Mouse (Mus musculus): ENCODE data around the gene BC049730.
"Not testable (repeated sequence)": the region's sequence is repeated elsewhere in the genome, so short reads cannot be mapped to it uniquely, and the experiment has no call there.

The BC049730 gene

DNA sequence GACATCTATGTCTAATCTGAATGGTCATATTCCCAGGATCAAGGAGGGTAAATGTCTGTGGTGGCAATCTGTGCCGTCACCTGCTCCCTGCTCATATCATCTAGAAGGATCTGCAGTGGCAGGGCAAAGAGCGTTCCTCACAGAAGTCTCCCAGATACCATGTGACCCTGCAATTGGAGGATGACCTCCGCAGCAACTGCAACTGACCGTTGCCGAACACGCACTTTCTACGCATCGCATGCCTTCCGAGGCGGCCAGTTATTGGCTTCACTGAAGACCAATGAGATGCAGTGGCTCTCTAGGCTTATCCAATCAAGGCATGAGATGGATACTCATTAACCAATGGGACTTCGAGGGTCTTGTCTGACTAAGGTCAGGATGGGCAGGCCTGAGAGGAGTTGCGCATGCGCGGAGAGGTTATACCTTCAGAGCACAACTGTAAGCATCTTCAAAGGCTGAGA is at the start of gene BC049730:
Gene BC049730 (plus strand): TSS at position 411 of the 461 bp plus-strand sequence.
- no peak for DNase-seq (ENCODE audit: low spot score)

DNA sequence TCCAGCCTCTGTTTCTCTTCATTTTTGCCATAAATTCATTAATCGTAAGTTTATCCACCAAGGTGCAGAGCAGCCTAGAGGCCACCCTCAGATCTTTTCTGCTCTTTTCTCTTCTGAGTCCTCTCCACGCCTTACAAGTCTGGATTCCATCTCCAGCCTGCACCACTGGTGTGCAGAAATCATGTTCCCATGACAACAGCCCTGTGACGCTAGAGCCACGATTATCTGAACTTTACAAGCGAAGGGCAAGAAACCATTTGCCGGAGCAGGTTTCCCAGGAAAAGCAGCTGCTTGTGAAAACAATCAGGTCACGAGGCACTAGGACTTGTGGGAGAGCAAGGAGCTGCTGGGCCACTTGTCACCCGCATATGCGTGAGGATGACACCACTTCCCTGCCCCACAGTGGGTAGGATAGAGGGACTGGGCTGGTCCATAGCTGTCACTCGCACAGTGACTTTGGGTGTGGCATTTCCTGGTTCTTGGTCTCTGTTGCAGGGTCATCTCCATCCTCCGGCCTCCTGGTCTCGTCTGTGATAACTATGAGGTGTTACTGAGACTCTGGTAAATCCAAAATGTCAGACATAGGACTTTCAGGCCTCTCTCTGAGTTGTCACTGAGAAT is 49.2 kb upstream of the BC049730 start:
- DNase-seq (ENCODE audit: low spot score) = no peak

DNA sequence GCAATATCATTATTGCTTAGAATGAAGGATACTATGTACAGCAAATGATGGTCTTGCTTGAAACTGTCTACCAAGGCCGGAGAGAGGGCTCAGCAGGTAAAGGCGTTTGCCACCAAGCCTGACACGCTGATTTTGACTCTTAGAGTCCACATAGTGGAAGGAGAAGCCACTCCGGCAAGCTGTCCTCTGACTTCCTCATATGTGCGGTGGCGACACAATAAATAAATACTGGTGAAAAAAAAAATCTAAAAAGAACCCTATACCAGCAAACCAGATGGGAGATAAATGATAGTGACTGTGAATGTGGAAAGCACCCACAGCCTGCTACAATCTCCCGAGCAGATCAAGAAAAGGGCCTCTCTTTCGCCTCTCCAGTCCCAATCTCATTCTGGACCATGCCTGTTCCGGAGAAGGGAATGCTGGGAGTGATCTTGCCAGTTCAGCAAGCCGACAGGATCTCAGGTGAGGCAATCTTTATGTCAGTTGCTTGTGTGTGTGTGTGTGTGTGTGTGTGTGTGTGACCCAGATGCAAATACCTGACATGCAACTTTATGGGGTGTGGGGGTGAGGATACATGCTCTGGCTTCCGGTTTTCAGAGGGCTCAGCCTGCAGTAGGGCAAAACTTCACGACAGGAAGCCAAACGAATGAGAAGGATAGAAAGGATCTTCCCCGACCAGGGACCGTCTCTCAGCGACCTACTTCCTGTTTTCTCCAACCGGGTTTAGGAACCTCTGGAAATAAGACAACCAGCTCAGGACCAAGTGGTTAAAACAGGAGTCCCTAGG is 47.7 kb upstream of the BC049730 start:
- no peak for DNase-seq (ENCODE audit: low spot score)

GRCm38 (mm10) chr7:24662575-24662974 is 46.5 kb upstream of the BC049730 start:
- DNase-seq (ENCODE audit: low spot score) = peak; percentile 35

DNA sequence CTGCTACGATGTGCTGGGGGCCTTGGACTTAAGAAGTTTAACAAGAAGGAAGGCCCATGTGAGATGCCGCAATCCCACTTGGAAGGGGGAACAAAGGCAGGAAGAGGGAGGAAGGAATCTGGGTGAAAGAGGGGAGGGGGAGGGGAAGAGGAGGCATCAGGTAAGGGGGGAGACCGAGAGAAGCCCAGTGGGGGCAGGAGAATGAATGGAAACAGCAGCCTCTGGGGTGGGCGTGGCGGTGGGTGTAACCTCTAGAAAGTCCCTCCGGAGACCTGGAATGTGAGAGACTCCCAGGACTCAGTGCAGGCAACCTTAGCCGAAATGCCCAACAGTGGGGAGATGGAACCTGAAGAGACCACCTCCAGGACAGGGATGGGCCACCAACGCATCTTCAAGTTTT is 44.7 kb upstream of the BC049730 start:
- DNase-seq (ENCODE audit: low spot score) = no peak

GRCm38 (mm10) chr7:24664959-24665358 is 44.1 kb upstream of the BC049730 start:
- DNase-seq (ENCODE audit: low spot score) = no peak

DNA sequence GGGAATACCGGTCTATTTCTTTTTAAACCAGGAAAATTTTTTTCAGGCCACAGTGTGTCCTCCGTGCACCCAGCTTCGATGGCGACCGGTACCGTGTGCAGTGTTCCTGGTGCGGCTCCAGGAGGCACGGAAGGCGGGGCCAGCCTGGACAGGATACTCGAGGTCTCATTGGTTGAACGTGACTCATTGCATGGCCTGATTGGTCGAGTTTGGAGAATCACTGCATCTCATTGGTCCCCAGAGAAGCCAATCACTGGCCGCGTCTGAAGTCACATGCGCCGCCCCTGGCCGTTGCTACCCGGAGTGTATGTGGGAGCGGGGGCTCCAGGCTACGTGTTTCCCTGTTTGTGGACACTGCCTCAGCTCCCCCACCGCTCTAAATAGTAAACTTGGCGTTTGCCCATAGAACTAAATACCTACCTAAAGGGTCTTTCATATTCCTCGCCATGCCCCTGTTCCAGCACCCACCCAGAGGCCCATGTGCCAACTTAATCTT is 37.0 kb upstream of the BC049730 start:
- no peak for DNase-seq (ENCODE audit: low spot score)

DNA sequence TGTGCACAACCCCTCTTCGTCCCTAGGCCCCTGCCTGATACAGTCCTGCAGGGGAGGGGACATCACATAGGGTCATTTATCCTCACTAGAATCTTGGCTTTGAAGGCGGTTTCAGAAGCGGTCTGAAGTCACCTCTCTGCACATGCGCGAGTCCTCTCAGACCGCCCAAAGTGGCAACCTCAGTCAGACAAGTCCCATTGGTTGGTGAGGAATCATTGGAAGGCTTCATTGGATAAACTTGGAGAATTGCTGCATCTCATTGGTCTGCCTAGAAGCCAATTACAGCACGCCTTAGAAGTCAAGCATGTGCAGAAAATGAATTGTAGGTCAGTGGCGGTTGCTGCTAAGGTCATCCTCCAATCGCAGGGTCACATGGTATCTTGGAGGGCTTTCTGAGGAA is 32.5 kb upstream of the BC049730 start, which contains the start of gene Tex101:
Gene Tex101 (minus strand): TSS at position 101 of the 400 bp plus-strand sequence.
- DNase-seq (ENCODE audit: low spot score) = no peak

- DNase-seq (ENCODE audit: low spot score) = not testable (repeated sequence)
Observed at GRCm38 (mm10) chr7:24684121-24684520, 24.9 kb upstream of the BC049730 start.

DNA sequence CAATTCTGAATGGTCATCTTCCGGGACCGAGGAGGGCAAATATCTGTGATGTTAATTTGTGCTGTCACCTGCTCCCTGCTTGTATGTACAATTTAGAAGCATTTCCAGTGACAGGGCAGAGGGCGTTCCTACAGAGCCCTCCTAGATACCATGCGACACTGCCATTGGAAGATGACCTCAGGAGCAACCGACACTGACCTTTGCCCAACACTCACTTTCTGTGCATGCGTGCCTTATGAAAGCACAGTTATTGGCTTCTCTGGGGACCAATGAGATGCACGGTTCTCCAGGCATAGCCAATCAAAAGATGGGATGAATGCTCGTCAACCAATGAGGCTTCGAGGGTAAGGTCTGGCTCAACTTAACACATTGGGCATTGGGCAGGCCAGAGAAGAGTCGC is 21.5 kb upstream of the BC049730 start:
- DNase-seq (ENCODE audit: low spot score) = not testable (repeated sequence)

GRCm38 (mm10) chr7:24692693-24693092 is 16.3 kb upstream of the BC049730 start:
- DNase-seq (ENCODE audit: low spot score) = not testable (repeated sequence)

DNA sequence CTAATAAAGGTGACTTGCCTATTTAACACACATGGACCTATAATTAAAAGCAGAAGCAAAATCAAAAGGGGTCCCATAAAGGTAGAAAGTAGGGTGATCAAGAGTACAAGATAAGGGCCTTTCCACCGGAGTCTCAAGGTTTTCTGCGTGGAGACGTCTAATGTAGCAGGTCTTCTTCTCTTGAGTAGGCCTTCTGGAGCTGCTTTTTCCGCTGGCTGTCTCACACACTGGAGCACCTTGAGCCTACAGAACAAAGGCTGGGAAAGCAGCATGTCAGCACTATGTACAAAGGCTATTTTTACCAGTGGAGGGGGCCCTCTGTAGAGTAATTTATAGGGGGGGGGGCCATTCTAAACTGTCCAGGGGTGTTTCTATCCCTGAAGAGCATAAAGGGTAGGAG is 11.2 kb upstream of the BC049730 start:
- not testable (repeated sequence) for DNase-seq (ENCODE audit: low spot score)

- DNase-seq (ENCODE audit: low spot score) = not testable (repeated sequence)
Observed at GRCm38 (mm10) chr7:24702841-24703240, 6.2 kb upstream of the BC049730 start.

GRCm38 (mm10) chr7:24715039-24715438 is 6.0 kb downstream of the BC049730 start:
- DNase-seq (ENCODE audit: low spot score) = no peak

- DNase-seq (ENCODE audit: low spot score) = not testable (repeated sequence)
Observed at GRCm38 (mm10) chr7:24726808-24727207, 17.8 kb downstream of the BC049730 start, which contains the start of gene Gm4763. Gene Gm4763 (minus strand): TSS chr7:24726908.

- DNase-seq (ENCODE audit: low spot score) = peak; percentile 14
Observed at GRCm38 (mm10) chr7:24735970-24736670, 27.1 kb downstream of the BC049730 start.

DNA sequence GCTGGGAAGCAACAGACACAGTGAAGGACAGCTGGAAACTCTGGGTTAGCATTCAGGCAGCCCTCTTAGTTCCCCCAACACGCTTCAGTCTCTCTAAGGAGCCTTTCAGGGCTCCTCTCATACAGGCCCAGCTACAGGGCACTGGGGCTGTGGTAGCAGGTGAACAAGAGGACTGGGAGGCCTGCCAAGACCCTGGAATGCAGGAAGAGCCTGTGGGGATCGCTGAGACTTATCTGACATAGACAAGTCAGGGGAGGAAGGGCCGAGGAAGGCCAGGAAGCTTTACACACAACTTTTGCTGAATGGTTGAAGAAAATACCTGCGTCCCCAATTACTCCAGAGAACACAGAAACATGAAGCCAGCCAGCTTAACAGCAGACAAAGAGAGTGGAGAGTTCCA is 41.7 kb downstream of the BC049730 start:
- DNase-seq (ENCODE audit: low spot score) = no peak

DNA sequence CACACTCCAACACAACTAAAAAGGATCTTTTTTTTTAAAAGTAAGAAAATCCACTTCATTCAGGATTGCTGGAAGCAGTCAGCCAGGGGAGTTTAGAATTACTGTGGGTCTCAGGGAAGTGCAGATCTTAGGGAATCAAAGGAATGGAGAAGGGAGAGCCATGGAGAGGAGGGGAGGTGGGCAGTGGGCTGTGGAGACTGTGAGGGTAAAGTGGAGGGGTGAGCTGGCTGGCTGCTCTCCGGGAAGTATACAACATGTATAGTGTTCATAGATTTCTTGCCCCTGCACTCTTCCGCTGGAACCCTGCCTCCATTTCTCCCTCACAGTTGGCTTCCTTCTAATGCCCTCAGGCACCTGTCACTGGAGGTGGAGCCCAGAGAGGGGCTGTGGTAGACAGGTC is 42.6 kb downstream of the BC049730 start:
- DNase-seq (ENCODE audit: low spot score) = no peak

GRCm38 (mm10) chr7:24753476-24753875 is 44.4 kb downstream of the BC049730 start:
- DNase-seq (ENCODE audit: low spot score) = no peak

DNA sequence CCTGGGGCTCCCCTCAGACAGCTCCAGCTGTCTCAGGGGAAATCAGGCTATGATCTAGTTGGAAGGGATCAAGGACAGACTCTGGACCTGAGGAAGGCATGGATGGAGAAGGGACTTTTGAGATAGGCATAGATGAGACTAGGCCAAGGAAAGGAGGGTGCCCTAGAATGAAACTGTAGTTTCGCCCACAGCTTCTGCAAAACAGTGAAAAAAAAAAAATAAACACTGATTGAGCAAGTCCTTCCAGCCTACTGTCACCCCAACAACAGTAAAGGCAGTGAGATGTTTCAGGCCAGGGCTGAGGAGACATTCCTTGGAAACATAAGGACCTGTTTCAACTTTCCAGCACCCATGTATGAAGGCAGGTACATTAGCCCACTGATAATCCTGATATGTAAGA is 49.5 kb downstream of the BC049730 start:
- DNase-seq (ENCODE audit: low spot score) = no peak

- no peak for DNase-seq (ENCODE audit: low spot score)
Observed at GRCm38 (mm10) chr7:24760211-24760610, 51.2 kb downstream of the BC049730 start, which contains the start of gene Cd177. Gene Cd177 (minus strand): TSS chr7:24760311.

DNA sequence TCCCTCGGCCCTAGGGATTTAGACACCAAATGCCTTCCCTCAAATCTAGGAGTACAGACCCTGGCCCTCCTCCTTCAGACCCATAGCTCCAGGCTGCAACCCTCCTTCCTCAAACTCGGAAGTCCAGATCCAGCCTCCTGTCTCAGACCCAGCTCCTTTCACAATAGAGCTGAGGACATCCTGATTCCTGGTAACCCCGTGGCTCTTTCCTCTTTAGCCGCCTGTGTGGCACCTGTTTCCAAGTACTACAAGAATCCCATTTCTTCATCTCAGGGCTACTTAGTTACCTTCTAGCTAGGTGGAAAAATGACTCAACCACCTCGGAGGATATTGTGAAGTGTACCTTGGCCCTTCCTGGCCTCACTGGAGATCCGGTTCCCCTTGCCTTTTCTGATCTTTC is 52.1 kb downstream of the BC049730 start:
- DNase-seq (ENCODE audit: low spot score) = no peak
